Mouse (Mus musculus) G1E (cell line): ENCODE measurements around the gene Hist1h3i. TPM values are rescaled to one million over a fixed set of nuclear protein-coding genes. Genes with fewer than 3 reads are reported as not detected.
"Not testable (repeated sequence)": the region's sequence is repeated elsewhere in the genome, so short reads cannot be mapped to it uniquely, and the experiment has no call there.

Source experiments
- ATAC-seq: 2 replicates; pipeline ENCODE4 v1.8.0; 2016; ENCODE audit warnings: mild to moderate bottlenecking; ENCODE audit not compliant: insufficient number of reproducible peaks, poor library complexity, low FRiP score, severe bottlenecking; ENCODE audit errors: extremely low read depth
- DNase-seq: peaks from one replicate; pipeline ENCODE4 v3.0.0; 2012; ENCODE audit warnings: low spot score
- H3K27me3 ChIP-seq: 2 replicates; pipeline ENCODE4 v1.6.1; 2012; ENCODE audit warnings: mild to moderate bottlenecking, low read length, inconsistent platforms; ENCODE audit not compliant: insufficient read depth
- H3K36me3 ChIP-seq: replicated peaks from 2 replicates; pipeline ENCODE3; 2012; ENCODE audit warnings: mild to moderate bottlenecking, inconsistent platforms
- H3K4me1 ChIP-seq: 2 replicates; pipeline ENCODE4 v1.6.1; 2012; ENCODE audit warnings: low read depth, low read length, inconsistent platforms, mixed read lengths; ENCODE audit not compliant: insufficient read depth
- H3K4me3 ChIP-seq: 2 replicates; pipeline ENCODE4 v1.5.1; 2012; ENCODE audit warnings: low read depth, mild to moderate bottlenecking, inconsistent platforms, low read length, moderate library complexity, mixed read lengths
- H3K9me3 ChIP-seq: replicated peaks from 2 replicates; pipeline ENCODE4 v1.6.1; 2012; ENCODE audit warnings: inconsistent platforms
- CTCF ChIP-seq: IDR thresholded peaks from 2 replicates; pipeline ENCODE4 v1.5.1; 2012; ENCODE audit warnings: low read depth, low read length, inconsistent platforms, mixed read lengths
- GATA1 ChIP-seq: IDR thresholded peaks from 2 replicates; pipeline ENCODE4 v1.6.1; 2012; ENCODE audit warnings: borderline replicate concordance, low read length, inconsistent platforms, mixed read lengths
- GATA2 ChIP-seq: IDR thresholded peaks from 2 replicates; pipeline ENCODE4 v1.6.1; 2012; ENCODE audit warnings: low read depth, low read length, inconsistent platforms, borderline replicate concordance
- POLR2AphosphoS5 ChIP-seq: IDR thresholded peaks from 2 replicates; pipeline ENCODE4 v1.6.1; 2012; ENCODE audit warnings: low read depth, low read length, inconsistent platforms; ENCODE audit not compliant: insufficient replicate concordance
- TAL1 ChIP-seq: conservative IDR thresholded peaks from 2 replicates; pipeline ENCODE4 v1.6.1; 2012; ENCODE audit warnings: low read depth, low read length, inconsistent platforms, mixed read lengths
- polyA plus RNA-seq: library from polyadenylated mRNA; stranded (reverse); fragments of >175 nt; gene quantifications from 2 replicates; pipeline ENCODE4 v1.2.3, GENCODE M21; 2012
- total RNA-seq, 2 experiments: library from RNA; stranded (forward) in 1 of 2; stranded (reverse) in 1 of 2; fragments of 200-1000 nt in 1 of 2; fragments of >200 nt in 1 of 2; fragmentation: Nextera tagmentation in 1 of 2; gene quantifications; 2 replicates each; pipeline ENCODE4 v1.2.3; 2014 to 2017

The Hist1h3i gene
- total and polyA plus RNA-seq, 3 experiments: 9.7 to 770 (median 347) TPM

DNA sequence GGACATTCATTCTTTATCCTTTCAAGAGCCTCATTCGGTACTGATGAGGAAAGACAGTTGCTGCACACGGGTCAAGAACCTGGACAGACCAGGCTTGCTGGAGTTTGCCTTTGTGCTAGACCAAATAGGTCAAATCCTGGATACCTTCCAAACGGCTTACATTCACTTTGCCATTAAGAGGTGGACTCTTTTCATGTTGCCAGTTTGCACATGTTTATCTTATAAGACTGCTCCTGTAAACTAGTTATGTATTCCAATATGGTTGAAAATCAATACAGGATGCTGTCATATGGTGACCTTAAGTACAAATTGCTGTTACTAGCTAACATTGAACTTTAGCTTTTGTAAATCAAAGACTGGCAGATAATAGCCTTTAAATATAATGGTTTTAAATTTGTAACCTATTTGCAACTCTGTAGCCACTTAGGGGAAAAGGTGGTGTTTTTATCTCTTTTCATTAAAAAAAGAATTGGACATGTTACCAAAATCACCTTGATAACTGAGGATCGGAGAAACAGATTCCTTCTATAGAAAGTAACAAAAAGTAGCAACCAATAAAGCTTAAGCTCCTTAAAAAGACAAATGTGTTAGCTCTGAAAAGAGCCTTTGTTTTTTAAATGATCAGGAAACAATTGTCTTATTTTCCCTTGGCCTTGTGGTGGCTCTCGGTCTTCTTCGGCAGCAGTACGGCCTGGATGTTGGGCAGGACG, 3.2 kb upstream of the Hist1h3i start:
- Histone ChIP-seq H3K4me3 (peak overlapping the region; percentile 61; the same call in 1 of the 2 replicates), H3K4me1 (peaks cover 30% of the 10 kb centered on the region), H3K36me3 (no peaks in the 10 kb centered on the region), H3K9me3 (no peaks in the 10 kb centered on the region), H3K27me3 (no peaks in the 10 kb centered on the region)
- ATAC-seq: no peak
- TF ChIP-seq GATA2 (no peak), POLR2AphosphoS5 (peak; percentile 99; the same call in 1 of the 2 replicates)
- no peak for DNase-seq

DNA sequence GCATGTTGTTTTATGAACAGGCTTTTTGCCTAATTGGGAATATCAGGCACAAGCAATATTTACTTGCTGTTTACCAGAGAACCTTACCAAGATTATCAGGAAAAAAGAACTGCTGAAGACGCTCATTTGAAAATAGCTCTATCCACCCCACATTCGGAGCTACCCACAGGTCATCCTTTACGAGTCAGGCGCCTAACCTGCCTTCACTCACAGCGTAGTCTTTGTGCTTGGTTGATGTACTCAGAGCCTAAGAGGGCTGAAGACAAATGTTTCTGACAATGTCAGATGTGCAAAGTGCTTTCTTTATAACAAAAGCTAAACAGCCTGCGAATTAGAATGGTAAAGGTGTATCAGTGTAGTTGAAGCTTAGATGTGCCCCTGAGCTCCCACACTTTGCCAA, 1.1 kb upstream of the Hist1h3i start:
- Histone ChIP-seq H3K4me3 (no peak overlapping the region), H3K9me3 (no peaks in the 10 kb centered on the region), H3K36me3 (no peaks in the 10 kb centered on the region), H3K27me3 (no peaks in the 10 kb centered on the region), H3K4me1 (peaks cover 24% of the 10 kb centered on the region)
- TF ChIP-seq TAL1 (no peak), CTCF (no peak), GATA2 (no peak), GATA1 (no peak), POLR2AphosphoS5 (no peak)
- DNase-seq (no peak), ATAC-seq (no peak)

- Histone ChIP-seq H3K4me1 (peaks cover 21% of the 10 kb centered on the region), H3K27me3 (no peaks in the 10 kb centered on the region), H3K4me3 (peak overlapping the region; percentile 33; the same call in 1 of the 2 replicates), H3K36me3 (no peaks in the 10 kb centered on the region), H3K9me3 (no peaks in the 10 kb centered on the region)
- no peak for DNase-seq
- no peak for TF ChIP-seq GATA1
- TF ChIP-seq GATA2: no peak
- TF ChIP-seq POLR2AphosphoS5: no peak
- no peak for TF ChIP-seq TAL1
- no peak for TF ChIP-seq CTCF
- ATAC-seq: no peak
These were observed 578 bp upstream of the Hist1h3i start for GRCm38 (mm10) chr13:21783734-21784161.

GRCm38 (mm10) chr13:21782361-21783254, 562 bp downstream of the Hist1h3i start:
- not testable (repeated sequence) for DNase-seq

GRCm38 (mm10) chr13:21781639-21782038, 1.5 kb downstream of the Hist1h3i start:
- Histone ChIP-seq H3K27me3 (no peaks in the 10 kb centered on the region), H3K4me3 (no peak overlapping the region), H3K4me1 (peaks cover 23% of the 10 kb centered on the region), H3K36me3 (no peaks in the 10 kb centered on the region), H3K9me3 (no peaks in the 10 kb centered on the region)
- 0 out of 2 replicates have a peak, but pooled peaks have one; percentile 27 for TF ChIP-seq POLR2AphosphoS5
- TF ChIP-seq GATA2: no peak
- DNase-seq (no peak), ATAC-seq (no peak)

More at GRCm38 (mm10) chr13:21782361-21783254, 562 bp downstream of the Hist1h3i start:
- H3K9me3 ChIP-seq, ATAC-seq, H3K36me3 ChIP-seq, H3K27me3 ChIP-seq: not testable (repeated sequence)
- peak; percentile 83 for TF ChIP-seq POLR2AphosphoS5
- peaks cover 18% of the 10 kb centered on the region for H3K4me1 ChIP-seq
- peak overlapping the region; percentile 63; the same call in 1 of the 2 replicates for H3K4me3 ChIP-seq

- Histone ChIP-seq H3K4me1 (peaks cover 25% of the 10 kb centered on the region), H3K36me3 (no peaks in the 10 kb centered on the region), H3K27me3 (no peaks in the 10 kb centered on the region), H3K4me3 (no peak overlapping the region; the same call in 1 of the 2 replicates), H3K9me3 (no peaks in the 10 kb centered on the region)
- TF ChIP-seq CTCF: no peak
- no peak for TF ChIP-seq POLR2AphosphoS5
- DNase-seq: no peak
- ATAC-seq: no peak
These were observed 2.1 kb downstream of the Hist1h3i start for GRCm38 (mm10) chr13:21781021-21781555.
